Mouse (Mus musculus) kidney, embryonic 14.5 days (tissue): ENCODE results near the gene Acot7. TPM values are rescaled to one million over a fixed set of nuclear protein-coding genes. Genes with fewer than 3 reads are reported as not detected.

Experiments
- ATAC-seq: fragments of 200-750 bp; cut with Nextera tagmentation; 2 replicates; pipeline ENCODE4 v1.8.0; 2017; ENCODE audit warnings: moderate number of reproducible peaks, mild to moderate bottlenecking, moderate TSS enrichment, moderate library complexity; ENCODE audit not compliant: low FRiP score, low TSS enrichment
- H3K27ac ChIP-seq: fragments of 300-500 bp; sonication (generic); 2 replicates; pipeline ENCODE4 v1.5.1; 2014; ENCODE audit warnings: low read depth, mild to moderate bottlenecking, low read length, moderate library complexity, mixed read lengths
- H3K27me3 ChIP-seq: fragments of 300-500 bp; sonication (generic); 2 replicates; pipeline ENCODE4 v1.6.1; 2014; ENCODE audit warnings: mild to moderate bottlenecking, low read length; ENCODE audit not compliant: control insufficient read depth, insufficient read depth
- H3K36me3 ChIP-seq: fragments of 300-500 bp; sonication (generic); 2 replicates; pipeline ENCODE4 v1.6.1; 2014; ENCODE audit warnings: low read length, mixed read lengths; ENCODE audit not compliant: control insufficient read depth, insufficient read depth
- H3K4me1 ChIP-seq: fragments of 300-500 bp; sonication (generic); 2 replicates; pipeline ENCODE4 v1.6.1; 2014; ENCODE audit warnings: low read length, mixed read lengths; ENCODE audit not compliant: control insufficient read depth, insufficient read depth
- H3K4me2 ChIP-seq: fragments of 300-500 bp; sonication (generic); replicated peaks from 2 replicates; pipeline ENCODE4 v1.6.1; 2014; ENCODE audit warnings: low read depth, mild to moderate bottlenecking, low read length
- H3K4me3 ChIP-seq: fragments of 300-500 bp; sonication (generic); 2 replicates; pipeline ENCODE4 v1.5.1; 2014; ENCODE audit warnings: mild to moderate bottlenecking, low read length
- H3K9ac ChIP-seq: fragments of 300-500 bp; sonication (generic); 2 replicates; pipeline ENCODE4 v1.6.1; 2014; ENCODE audit warnings: low read depth, mild to moderate bottlenecking, low read length, moderate library complexity
- H3K9me3 ChIP-seq: fragments of 300-500 bp; sonication (generic); 2 replicates; pipeline ENCODE4 v1.6.1; 2016; ENCODE audit warnings: low read length; ENCODE audit not compliant: control insufficient read depth
- WGBS: fragments of 180-500 bp; shearing (Covaris S2); extraction: QIAGEN DNeasy Blood & Tissue Kit; methylation state at CpG from one replicate; pipeline ENCODE4 v1.1.7; 2014; 5-methylcytosine and 5-hydroxymethylcytosine counted together
- polyA plus RNA-seq: library from polyadenylated mRNA; unstranded; fragments of >200 nt; fragmentation: Nextera tagmentation; extraction: Ambion mirVana; gene quantifications from 2 replicates; pipeline ENCODE4 v1.2.1, GENCODE M21; 2014

Gene Acot7
- polyA plus RNA-seq, 1 experiment from 2014 or later = 64.4 TPM

GRCm38 (mm10) chr4:152291562-152291961 is 113.6 kb downstream of the Acot7 start, which contains the start of gene Hes3:
Gene Hes3 (minus strand): TSS chr4:152291662.
- peaks cover 11% of the 10 kb centered on the region; the same call in 1 of the 2 replicates for H3K4me1 ChIP-seq
- H3K27me3 ChIP-seq = peaks cover 70% of the 10 kb centered on the region
- H3K27ac ChIP-seq = no peak within 1 kb of the TSS
- H3K4me2 ChIP-seq = peak within 1 kb of the TSS; percentile 35
- no peak within 1 kb of the TSS for H3K9ac ChIP-seq
- H3K4me3 ChIP-seq = peak within 1 kb of the TSS; percentile 22
- no peaks in the 10 kb centered on the region for H3K36me3 ChIP-seq
- H3K9me3 ChIP-seq = no peaks in the 10 kb centered on the region
- ATAC-seq = no peak
- 27% methylated on average over 6 of the region's 6 CpGs for WGBS

DNA sequence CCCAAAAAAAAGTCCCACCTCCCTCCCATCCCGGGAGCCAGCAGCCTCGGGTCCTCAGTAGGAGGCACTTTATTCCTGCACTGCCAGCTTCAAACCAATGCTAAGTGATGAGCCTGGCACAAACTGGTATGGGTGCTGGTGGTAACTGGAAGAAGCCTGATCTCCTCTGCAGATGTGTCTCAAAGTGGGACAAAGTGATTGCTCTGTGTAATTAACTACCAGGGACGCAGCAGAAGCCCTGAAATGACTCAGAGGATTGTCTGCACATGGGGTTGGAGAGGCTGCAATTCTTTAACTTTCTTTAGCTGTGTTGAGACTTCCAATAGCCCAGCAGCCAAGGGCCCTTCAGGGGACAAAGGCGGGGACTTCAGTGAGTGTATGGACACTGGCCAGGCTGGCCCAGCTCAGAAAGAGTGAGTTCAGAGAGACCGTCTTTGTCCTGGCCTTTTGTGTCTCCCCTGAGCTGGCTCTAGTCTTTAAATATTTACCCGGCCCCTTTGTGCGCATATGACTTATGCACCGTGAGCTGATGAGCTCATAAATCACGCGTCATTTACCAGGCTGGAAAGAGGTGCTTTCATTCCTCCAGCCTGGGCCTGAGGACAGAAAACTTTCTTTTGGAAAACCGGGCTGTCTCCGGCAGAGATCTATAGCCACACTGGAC is 114.3 kb downstream of the Acot7 start:
- Histone ChIP-seq H3K4me1 (peaks cover 8% of the 10 kb centered on the region; the same call in 1 of the 2 replicates), H3K4me3 (no peak overlapping the region), H3K27me3 (peaks cover 63% of the 10 kb centered on the region), H3K36me3 (no peaks in the 10 kb centered on the region), H3K9me3 (no peaks in the 10 kb centered on the region), H3K27ac (no peak overlapping the region), H3K4me2 (no peak overlapping the region), H3K9ac (no peak overlapping the region)
- 7% methylated on average over 12 of the region's 12 CpGs for WGBS
- no peak for ATAC-seq

- H3K9ac ChIP-seq = no peak overlapping the region; the same call in 1 of the 2 replicates
- no peak overlapping the region for H3K4me3 ChIP-seq
- peaks cover 48% of the 10 kb centered on the region for H3K27me3 ChIP-seq
- H3K9me3 ChIP-seq = no peaks in the 10 kb centered on the region
- peak overlapping the region; percentile 69 for H3K27ac ChIP-seq
- peaks cover 22% of the 10 kb centered on the region for H3K4me1 ChIP-seq
- no peak overlapping the region for H3K4me2 ChIP-seq
- no peak for ATAC-seq
- 41% methylated on average over 10 of the region's 10 CpGs for WGBS
- no peaks in the 10 kb centered on the region; the same call in 1 of the 2 replicates for H3K36me3 ChIP-seq
These were observed 116.4 kb downstream of the Acot7 start for GRCm38 (mm10) chr4:152294188-152294929.

GRCm38 (mm10) chr4:152295916-152296315 is 118.0 kb downstream of the Acot7 start:
- Histone ChIP-seq H3K4me2 (no peak overlapping the region), H3K9ac (no peak overlapping the region), H3K4me3 (no peak overlapping the region), H3K9me3 (no peaks in the 10 kb centered on the region), H3K27ac (no peak overlapping the region; the same call in 1 of the 2 replicates), H3K4me1 (peaks cover 24% of the 10 kb centered on the region), H3K27me3 (peaks cover 34% of the 10 kb centered on the region), H3K36me3 (peaks cover 11% of the 10 kb centered on the region)
- ATAC-seq = no peak
- 37% methylated on average over 4 of the region's 4 CpGs for WGBS

- 14% methylated on average over 8 of the region's 8 CpGs for WGBS
- peak overlapping the region; percentile 26; the same call in 1 of the 2 replicates for H3K27ac ChIP-seq
- peak overlapping the region; percentile 98 for H3K4me3 ChIP-seq
- H3K4me1 ChIP-seq = peaks cover 26% of the 10 kb centered on the region
- peak overlapping the region; percentile 38 for H3K4me2 ChIP-seq
- peaks cover 15% of the 10 kb centered on the region for H3K36me3 ChIP-seq
- peak overlapping the region; percentile 51; the same call in 1 of the 2 replicates for H3K9ac ChIP-seq
- peaks cover 30% of the 10 kb centered on the region for H3K27me3 ChIP-seq
- no peaks in the 10 kb centered on the region for H3K9me3 ChIP-seq
- ATAC-seq = no peak
These were observed 118.4 kb downstream of the Acot7 start for GRCm38 (mm10) chr4:152296371-152296770.

- Histone ChIP-seq H3K27me3 (peaks cover 22% of the 10 kb centered on the region), H3K4me2 (peak within 1 kb of the TSS; percentile 76), H3K36me3 (peaks cover 19% of the 10 kb centered on the region), H3K9me3 (no peaks in the 10 kb centered on the region), H3K9ac (peak within 1 kb of the TSS; percentile 97), H3K4me1 (peaks cover 26% of the 10 kb centered on the region), H3K4me3 (peak within 1 kb of the TSS; percentile 98), H3K27ac (peak within 1 kb of the TSS; percentile 51; the same call in 1 of the 2 replicates)
- under 1% methylated on average over 115 of the region's 119 CpGs for WGBS
- ATAC-seq = peak; percentile 95
These were observed 119.2 kb downstream of the Acot7 start, which contains the start of gene Icmt for GRCm38 (mm10) chr4:152296874-152297861. Gene Icmt (plus strand): TSS chr4:152297227.

GRCm38 (mm10) chr4:152298836-152299235 is 120.9 kb downstream of the Acot7 start:
- H3K27me3 ChIP-seq = 0 out of 2 replicates have a peak, but pooled peaks cover 5% of the 10 kb centered on the region
- 88% methylated on average over 14 of the region's 14 CpGs for WGBS
- peaks cover 21% of the 10 kb centered on the region for H3K4me1 ChIP-seq
- peaks cover 34% of the 10 kb centered on the region for H3K36me3 ChIP-seq
- no peaks in the 10 kb centered on the region for H3K9me3 ChIP-seq
- no peak overlapping the region for H3K27ac ChIP-seq
- ATAC-seq = no peak
- peak overlapping the region; percentile 97; the same call in 1 of the 2 replicates for H3K9ac ChIP-seq
- peak overlapping the region; percentile 76; the same call in 1 of the 2 replicates for H3K4me2 ChIP-seq
- H3K4me3 ChIP-seq = no peak overlapping the region

GRCm38 (mm10) chr4:152300375-152300774 is 122.4 kb downstream of the Acot7 start:
- no peak overlapping the region for H3K4me3 ChIP-seq
- 93% methylated on average over 8 of the region's 8 CpGs for WGBS
- H3K27me3 ChIP-seq = no peaks in the 10 kb centered on the region
- H3K4me1 ChIP-seq = peaks cover 21% of the 10 kb centered on the region
- peaks cover 48% of the 10 kb centered on the region for H3K36me3 ChIP-seq
- no peak overlapping the region for H3K9ac ChIP-seq
- no peak overlapping the region for H3K4me2 ChIP-seq
- H3K9me3 ChIP-seq = no peaks in the 10 kb centered on the region
- H3K27ac ChIP-seq = no peak overlapping the region
- ATAC-seq = no peak
